Mouse (Mus musculus) small intestine, adult 2 months (tissue): Measurements from ENCODE around the gene Cyp4v3.

Experiments used
- CTCF ChIP-seq: fragments of 200-500 bp; IDR thresholded peaks from 2 replicates; pipeline ENCODE4 v1.5.1; 2012; ENCODE audit warnings: low read depth, mild to moderate bottlenecking, control low read depth, inconsistent platforms, low read length, moderate library complexity, mixed read lengths; ENCODE audit not compliant: insufficient replicate concordance, insufficient read length; ENCODE audit errors: extremely low read depth
- POLR2A ChIP-seq: fragments of 200-500 bp; IDR thresholded peaks from 2 replicates; pipeline ENCODE4 v1.6.1; 2012; ENCODE audit warnings: low read depth, mild to moderate bottlenecking, control low read depth, inconsistent platforms, low read length, moderate library complexity

DNA sequence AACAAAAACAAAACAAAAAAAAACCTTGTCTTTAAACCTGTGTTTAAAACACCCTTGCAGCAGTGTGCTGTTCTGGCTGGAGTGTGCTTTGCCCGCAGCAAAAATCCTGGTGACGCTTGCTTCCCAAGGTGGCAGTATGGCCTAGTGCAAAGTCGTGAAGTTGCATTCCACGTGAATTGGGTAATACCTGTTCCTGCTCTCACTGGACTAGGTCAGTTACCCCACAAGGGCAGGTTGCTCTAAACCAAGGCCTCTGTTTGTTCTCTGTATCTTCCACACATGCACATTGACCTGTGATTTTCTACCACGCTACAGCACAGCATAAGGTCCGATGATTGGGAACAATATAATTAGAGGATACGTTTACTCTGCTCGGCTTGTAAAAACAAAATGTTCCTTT lies 51.4 kb downstream of the Cyp4v3 start:
- TF ChIP-seq POLR2A (no peak), CTCF (no peak)
